Mouse (Mus musculus) ZHBTc4 (cell line): ENCODE data around the gene Slc6a4.

ENCODE experiments used
- DNase-seq: peaks from one replicate; pipeline ENCODE4 v3.0.0-alpha.2; 2011; ENCODE audit warnings: low read depth, low spot score

Slc6a4 gene

DNA sequence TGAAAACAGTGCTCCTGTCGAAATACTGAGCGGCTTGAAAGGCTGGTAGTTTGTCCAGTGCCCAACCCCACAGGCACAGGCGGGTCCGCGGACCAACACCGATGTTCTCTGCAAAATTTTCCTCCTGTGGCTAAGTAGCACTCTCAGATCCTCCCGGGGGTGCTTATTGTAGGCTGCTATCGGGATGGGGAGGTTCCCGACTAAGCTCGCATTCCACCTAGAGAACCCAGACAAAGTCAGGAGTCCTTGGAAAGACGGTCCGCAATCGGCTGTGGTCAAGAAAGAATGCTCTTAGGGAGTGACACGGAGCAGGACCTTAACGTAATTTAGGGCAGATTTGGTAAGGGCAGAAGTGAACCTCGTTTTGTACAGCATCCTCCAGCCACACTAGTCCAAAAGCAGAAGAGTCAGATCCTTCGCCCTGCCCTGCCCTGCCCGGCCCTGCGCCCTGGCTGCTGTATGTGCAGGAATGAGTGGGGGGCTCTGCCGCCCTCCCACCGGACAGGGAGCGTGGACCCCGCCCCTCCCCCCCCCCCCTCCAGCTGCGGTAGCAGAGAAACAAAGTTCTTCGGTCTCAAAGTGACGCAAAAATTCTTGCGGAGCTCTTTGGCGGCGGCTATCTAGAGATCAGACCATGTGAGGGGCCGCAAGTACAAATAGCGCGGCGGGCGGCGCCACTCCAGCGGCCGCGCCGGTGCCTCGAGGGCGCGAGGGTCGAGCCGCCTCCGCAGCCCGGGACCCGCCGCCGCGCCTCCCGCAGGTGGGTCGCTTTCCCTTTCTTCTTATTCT, at the start of gene Slc6a4:
Gene Slc6a4 (plus strand): TSS at position 688 of the 789 bp plus-strand sequence.
- peak; percentile 45 for DNase-seq

GRCm38 (mm10) chr11:76953536-76953935, 44.9 kb upstream of the Slc6a4 start:
- no peak for DNase-seq

DNA sequence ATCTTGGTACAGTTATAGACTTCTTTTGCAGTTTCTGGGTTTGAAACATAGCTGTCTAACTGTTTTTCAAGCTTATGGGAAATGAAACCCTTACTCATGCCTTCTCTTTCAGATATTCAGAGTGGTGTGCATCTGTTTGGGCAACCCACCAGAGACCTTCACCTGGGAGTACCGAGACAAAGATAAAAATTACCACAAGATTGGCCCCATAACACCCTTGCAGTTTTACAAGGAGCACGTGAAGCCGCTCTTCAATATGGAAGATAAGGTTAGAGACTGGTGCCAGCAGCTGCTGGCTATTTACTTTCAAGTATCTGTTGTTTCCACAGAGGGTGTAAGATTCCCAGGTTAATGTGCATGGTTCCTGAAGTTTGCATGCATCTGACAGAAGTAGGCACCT, 32.7 kb upstream of the Slc6a4 start:
- no peak for DNase-seq

GRCm38 (mm10) chr11:76970328-76970727, 28.1 kb upstream of the Slc6a4 start:
- DNase-seq: no peak

DNA sequence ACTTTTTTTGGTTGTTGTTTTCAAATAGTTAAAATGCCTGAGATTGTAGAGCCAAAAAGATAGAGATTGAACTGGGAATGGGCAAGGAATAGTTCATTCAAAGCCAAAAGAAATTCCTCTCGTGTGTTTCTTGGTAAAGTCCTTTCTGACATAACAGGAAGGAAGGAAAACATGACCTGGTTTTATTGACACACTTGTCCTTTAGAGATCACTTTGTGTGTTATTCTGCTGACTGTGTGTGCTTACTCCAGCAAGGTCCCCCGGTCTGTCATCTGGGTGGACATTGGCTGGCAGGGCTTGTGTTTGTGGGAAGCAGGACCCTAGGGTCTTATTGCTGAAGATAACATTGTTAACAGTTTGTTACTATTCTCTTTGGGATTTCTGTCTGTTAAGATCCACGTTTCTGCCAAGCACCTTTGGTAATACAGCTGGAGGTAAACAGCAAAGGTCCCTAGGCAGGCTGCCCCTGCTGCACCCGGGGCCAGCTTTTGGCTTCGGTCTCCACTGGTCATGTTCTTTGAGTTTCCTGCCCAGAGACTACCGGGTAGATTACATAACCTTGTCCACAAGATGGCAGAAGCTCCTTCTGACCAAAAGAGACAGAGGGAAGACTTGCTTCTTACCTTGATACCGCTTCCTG, 23.6 kb upstream of the Slc6a4 start:
- no peak for DNase-seq

DNA sequence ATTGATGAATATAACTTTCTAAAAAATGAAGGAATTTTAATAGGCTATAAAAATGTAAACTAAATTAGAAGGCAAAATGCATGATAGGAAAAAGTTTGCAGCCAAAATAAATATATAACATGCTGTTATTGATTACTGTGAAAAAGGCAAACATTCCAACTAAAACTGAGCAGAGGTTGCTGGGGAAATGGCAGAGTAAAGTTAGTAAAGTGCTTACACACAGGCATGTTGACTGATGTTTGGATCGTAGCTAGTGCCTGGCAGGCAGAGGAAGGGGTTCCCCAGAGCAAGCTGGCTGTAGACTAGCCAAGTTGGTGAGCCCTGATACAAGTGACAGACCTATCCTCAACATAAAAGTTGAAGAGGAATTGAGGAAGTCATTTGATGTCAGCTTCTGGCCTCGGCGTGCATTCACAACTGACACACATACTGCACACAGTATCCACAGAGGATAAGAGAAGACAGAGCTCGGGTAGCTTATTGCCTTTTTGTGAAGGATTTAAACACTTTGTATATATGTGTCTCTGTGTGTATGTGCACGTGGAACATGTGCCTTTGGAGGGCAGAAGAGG, 16.7 kb upstream of the Slc6a4 start:
- no peak for DNase-seq

DNA sequence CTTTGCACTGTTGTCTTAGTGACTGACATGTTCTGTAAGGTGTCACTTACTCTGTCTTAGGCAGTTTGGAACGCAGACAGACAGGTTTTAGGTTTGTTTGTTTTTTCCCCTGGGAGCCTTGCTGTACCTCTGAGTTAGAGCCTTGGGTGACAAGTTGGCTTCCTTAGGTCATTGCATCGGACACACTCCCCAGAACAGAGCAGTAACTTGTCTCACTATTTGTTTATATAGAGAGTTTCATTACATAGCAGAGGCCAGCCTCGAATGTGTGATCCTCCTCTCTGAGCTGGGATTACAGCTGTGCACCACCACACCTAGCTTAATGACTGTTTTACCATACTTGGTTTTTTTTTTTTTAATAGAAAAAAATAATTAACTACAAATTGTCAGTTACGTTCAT, 16.0 kb upstream of the Slc6a4 start:
- no peak for DNase-seq

DNA sequence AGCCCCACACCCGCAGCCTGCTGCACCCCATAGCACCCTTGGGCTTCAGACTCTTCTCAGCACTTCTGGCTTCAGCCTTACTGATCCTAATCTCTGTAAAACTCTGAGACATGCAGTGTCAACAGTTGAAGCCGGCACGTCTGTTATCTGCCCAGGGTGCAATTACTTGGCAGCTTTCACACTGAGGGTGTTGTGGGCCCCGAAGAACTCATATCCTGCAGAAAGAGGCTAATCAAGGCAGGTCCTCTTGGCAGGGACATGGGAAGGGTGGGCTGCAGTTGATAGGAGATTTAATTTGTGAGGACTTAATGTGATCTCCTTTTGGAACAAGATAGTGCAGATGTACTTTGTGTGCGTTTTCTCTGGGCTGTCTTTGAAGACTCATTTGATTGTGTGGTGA, 14.8 kb upstream of the Slc6a4 start:
- DNase-seq: no peak

- no peak for DNase-seq
These were observed 14.2 kb upstream of the Slc6a4 start for GRCm38 (mm10) chr11:76984173-76984572.

GRCm38 (mm10) chr11:76990839-76991238, 7.6 kb upstream of the Slc6a4 start:
- no peak for DNase-seq

DNA sequence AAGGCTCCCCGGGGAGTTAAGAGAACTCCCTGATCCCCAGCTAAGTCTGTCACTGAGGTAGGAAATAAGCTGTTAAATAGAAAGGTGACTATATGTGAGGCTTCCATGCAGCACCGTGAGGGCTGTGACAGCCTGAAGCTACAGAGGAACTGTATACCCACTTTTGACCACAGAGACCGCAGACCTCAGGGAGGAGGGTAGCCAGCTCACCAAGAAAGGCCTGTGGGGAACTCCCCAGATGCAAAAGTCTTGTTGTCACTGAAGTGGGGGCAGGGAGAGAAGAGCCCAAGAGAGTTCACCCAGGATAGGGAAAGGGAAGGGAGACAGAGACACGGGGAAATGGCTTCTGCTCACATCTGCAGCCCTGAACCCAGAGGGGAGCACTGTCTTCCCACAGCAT, 5.5 kb upstream of the Slc6a4 start:
- no peak for DNase-seq

- no peak for DNase-seq
These were observed 2.3 kb upstream of the Slc6a4 start for GRCm38 (mm10) chr11:76995966-76996672.

GRCm38 (mm10) chr11:76997305-76997704, 1.1 kb upstream of the Slc6a4 start:
- DNase-seq: peak; percentile 84

GRCm38 (mm10) chr11:76998705-76999226, 363 bp downstream of the Slc6a4 start:
- peak; percentile 29 for DNase-seq

DNA sequence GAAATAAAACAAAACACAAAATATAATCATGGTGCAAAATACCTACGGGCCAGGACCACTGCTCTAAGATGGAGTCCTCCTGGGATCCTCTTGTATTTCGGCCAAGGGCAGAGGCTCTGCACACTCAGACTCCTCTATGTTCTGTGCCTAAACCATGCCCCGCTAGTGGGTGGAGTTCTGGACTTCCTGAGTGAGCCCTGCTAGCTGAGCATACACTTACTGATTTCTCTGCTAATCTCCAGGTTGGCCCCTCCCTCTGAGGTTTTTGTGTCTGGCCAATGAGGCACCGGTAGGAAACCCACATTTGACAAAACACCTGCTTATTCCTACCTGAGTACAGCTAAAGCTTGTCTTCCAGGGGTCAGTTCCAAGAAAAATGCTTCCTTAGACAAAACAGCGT, 2.3 kb downstream of the Slc6a4 start:
- no peak for DNase-seq

GRCm38 (mm10) chr11:77002361-77002760, 4.0 kb downstream of the Slc6a4 start:
- no peak for DNase-seq

GRCm38 (mm10) chr11:77005881-77006280, 7.5 kb downstream of the Slc6a4 start:
- DNase-seq: no peak

- no peak for DNase-seq
These were observed 8.2 kb downstream of the Slc6a4 start for GRCm38 (mm10) chr11:77006616-77007015.

DNA sequence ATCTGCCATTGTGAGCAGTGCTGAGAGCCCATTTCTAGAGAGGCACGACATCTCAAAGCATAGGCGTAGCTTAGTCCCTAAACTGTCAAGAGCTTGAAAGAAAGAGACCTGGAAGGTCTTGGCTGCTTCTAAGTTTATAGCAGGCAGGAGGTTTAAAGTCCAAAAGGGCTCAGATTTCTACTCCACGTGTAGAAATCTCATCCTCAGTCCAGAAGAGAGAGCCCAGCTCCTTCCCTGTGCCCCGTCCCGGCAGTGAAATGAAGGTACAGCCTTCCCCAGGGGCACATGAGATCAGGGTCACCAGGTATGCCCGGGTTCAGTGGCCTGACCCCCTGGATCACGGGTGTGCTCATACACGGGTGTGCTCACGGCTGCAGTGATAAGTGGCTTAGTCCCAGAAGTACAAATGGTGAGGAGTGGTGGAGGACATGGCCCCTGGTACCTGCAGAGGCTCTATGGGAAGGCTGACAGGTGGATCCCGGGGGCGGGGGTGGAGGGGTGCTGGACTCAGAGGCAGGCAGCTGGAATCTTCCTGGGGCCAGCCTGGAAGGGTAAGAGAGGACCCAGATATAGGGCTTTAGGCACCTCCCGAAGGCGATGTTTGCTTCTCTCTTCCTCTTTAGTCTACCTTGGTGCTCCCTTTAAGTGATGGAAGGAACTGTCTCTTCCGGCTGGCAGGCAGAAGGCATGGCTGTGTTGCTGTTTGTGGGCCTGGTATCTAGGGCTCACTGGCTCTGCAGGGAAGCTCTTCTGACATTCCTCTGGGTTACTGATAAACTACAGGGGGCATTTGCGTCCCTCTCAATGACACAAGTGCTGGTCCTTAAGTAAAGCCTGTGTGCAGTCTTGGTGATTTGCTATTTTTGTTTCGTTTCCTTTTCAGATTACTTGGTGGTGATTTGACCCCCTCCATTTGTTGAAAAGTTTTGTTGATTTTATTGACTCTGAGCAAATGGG, 10.9 kb downstream of the Slc6a4 start:
- no peak for DNase-seq

DNA sequence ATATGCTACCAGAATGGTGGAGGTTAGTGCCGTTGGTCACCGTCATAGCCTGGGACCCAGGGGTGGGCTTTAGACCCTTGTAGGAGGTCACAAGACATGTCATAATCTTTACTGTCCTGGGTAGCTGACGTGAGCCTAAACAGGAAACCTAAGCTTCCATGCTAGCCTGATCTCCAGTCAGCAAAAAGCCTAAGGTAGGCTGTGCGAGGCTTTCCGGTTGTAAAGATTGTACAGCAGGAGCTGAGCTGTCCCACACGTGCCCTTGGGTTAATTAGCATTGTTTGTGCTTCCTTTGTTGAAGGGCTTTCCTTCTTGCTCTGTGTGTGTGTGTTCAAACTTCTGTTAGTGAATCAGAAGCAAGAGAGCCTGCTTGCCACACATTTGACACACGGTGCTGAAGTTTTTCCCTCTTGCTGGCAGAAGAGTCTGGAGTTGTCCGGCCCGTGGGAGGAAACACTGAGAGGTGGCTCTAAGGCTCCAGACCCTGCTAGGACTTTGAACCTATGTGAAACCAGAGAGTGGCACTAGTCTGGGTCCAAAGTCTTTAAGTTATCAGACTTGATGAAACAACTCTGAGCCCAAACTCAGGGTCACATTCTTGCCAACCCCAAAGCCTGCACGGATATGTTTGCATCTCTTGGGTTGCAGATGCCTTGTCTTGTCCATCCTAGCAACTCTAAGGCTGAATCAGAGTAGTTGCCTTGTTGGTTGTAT, 12.5 kb downstream of the Slc6a4 start:
- no peak for DNase-seq
